Mouse (Mus musculus) central nervous system, embryonic 18 days (tissue): ENCODE data around the gene Spata31. TPM values are rescaled to one million over a fixed set of nuclear protein-coding genes. Genes with fewer than 3 reads are reported as not detected.

Source experiments
- polyA plus RNA-seq: library from polyadenylated mRNA; depleted of rRNA; stranded (reverse); fragments of >200 nt; gene quantifications from 2 replicates; pipeline ENCODE4 v1.2.3, GENCODE M21; 2012; rRNA removed

The Spata31 gene
- polyA plus RNA-seq = not detected in 2 replicates

DNA sequence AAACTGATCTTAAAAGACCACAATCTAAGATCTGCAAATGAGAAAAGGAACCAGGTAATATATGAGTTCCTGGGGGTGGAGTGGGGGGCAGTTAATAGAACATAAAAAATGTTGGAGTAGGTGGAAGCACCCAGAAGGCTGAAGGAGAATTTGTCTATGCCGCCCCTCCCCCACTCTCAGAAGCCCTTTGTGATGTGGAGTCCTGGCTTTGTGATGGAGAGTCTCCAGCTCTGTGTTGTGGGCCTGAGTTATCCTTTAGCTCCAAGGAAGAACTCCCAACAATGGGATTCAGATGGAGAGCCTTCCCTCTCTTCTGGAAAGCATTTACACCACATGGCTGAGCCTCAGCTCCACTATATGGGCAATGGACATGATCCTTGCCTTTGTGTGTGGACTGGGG is at the start of gene Spata31:
Gene Spata31 (plus strand): TSS at position 216 of the 400 bp plus-strand sequence.

DNA sequence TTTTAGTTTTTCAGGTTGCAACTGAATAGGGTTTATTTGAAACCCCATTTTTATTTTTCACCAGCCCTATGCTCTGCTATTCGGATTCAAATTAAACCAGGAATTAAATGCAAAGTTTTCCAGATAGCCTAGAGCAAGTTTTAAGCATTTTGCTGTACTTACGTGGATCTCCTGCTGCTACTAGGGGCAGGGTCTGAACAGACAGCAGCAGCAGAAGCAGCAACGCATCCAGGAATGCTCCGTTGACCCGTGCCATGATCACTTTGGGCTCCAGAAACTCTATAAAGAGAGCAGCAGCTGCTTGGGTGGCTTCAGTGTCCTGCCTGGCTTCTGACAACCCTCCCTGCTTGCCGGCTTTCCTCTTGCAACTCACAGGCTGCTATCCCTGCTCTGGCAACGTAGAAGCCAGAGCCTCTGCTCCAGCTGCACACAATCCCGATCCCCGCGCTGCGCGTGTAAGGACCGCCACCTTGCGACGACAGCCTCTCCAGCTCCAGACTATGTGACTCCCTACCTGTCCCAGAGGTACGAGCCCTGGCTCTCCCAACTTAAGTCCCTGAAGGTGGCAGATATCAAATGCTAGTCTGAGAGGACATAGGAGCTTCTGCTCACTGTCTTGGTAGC is 13.5 kb upstream of the Spata31 start, which contains the start of gene Cntnap3:
Gene Cntnap3 (minus strand): TSS at position 371 of the 624 bp plus-strand sequence.

Other genes starting within 250 kb of the Spata31 start
- gene Cntnap3, start 13.5 kb upstream of the Spata31 start, polyA plus RNA-seq = 4.9 and 7.1 TPM in 2 replicates
- 0.03 TPM in 1 of 2 replicates, not detected in the other for gene Spata31d1c, start 115.7 kb downstream of the Spata31 start, polyA plus RNA-seq
- 0.04 TPM in 1 of 2 replicates, not detected in the other for gene Prss47, start 135.4 kb downstream of the Spata31 start, polyA plus RNA-seq
- gene Mfsd14b, start 195.6 kb downstream of the Spata31 start, polyA plus RNA-seq = 22.7 and 24.9 TPM in 2 replicates
- gene Olfr465-ps1, start 220.7 kb downstream of the Spata31 start, polyA plus RNA-seq = not detected in 2 replicates
- not detected in 2 replicates for gene Olfr466, start 232.8 kb downstream of the Spata31 start, polyA plus RNA-seq